Mouse (Mus musculus): ENCODE results near the gene Tmem106b.

Tmem106b gene

DNA sequence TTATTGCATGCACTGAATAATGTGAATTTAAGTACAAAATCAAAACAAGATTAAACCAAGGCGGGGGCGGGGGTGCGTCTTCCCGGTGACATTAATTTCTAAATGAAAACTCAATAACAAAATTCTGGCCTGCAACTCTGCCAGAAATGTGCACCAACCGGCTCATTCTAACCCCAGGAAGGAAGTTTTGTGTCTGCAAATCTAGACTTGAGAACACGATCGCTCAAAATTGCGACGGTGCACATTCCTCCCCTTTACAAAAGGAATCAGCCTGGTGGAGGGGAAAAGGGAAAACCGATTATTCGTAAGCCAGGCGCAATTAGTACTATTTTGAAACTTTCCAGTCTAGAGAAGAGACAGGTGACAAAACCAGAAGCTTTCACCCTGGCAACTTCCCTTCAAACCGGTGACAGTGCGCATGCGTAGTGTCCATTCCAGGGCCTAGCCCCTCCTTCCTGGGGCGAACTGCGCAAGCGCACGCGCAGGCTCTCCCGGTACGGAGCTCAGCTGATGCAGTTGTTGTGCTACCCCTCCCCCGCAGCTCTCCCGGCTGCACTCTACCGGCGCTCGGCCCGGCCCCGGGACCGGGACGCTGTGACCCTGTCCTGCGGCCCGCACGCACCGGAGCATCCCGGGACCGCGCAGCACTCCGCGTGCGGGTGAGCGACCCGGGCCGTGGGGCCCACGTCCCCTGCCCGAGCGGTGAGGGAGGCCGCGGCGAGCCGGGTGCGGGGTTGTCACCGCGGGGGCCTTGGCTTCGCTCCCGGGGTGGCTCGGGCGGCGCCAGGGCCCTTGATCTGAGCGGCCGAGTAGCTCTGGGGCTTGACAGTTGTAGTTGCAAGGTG, at the start of gene Tmem106b:
Gene Tmem106b (plus strand): TSS at position 458 of the 845 bp plus-strand sequence.
- peak; percentile 93 to 95 for DNase-seq (ENCODE audit: low spot score in 2 of 2)

GRCm38 (mm10) chr6:13021245-13022100, 48.1 kb upstream of the Tmem106b start:
- no peak for DNase-seq (ENCODE audit: low spot score in 2 of 2)

- no peak for DNase-seq (ENCODE audit: low spot score in 2 of 2)
These were observed 39.0 kb upstream of the Tmem106b start for GRCm38 (mm10) chr6:13030558-13030957.

DNA sequence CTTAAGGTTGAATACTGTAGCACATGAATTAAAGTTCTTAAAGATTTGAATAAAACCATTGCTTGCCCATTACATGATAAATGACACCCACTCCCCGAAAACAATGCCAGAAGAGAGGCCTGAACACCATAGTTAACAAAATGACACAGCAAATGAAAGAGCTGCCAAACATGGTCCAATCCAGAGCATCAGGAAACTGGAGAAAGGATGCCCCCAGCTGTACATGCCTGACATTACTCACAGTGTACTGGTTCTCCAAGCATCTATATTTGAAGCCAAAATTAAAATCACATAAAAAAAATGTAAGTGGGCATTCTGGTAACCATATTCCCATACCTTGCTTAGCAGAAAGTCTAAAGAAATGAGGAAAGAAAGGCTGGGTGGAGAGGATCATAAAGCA, 38.6 kb upstream of the Tmem106b start:
- DNase-seq (ENCODE audit: low spot score in 2 of 2) = no peak

- no peak for DNase-seq (ENCODE audit: low spot score in 2 of 2)
These were observed 17.0 kb upstream of the Tmem106b start for GRCm38 (mm10) chr6:13052408-13053200.

GRCm38 (mm10) chr6:13061276-13062039, 8.1 kb upstream of the Tmem106b start:
- no peak for DNase-seq (ENCODE audit: low spot score in 2 of 2)

DNA sequence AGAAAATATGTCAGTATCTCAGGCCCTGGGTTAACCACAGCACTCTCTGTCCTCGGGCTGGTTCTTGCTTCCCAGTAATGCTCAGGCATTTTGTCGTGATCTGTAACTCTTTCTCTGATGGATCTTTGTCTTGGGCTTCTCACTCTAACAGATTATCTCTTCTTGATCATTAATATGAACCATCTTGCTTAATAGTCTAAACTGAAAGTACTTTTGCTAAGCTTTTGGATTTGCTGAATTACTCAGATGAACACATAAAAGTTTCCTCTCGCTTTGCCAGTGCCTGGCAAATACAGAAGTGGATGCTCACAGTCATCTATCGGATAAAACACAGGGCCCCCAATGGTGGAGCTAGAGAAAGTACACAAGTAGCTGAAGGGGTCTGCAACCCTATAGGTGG, 7.5 kb upstream of the Tmem106b start:
- DNase-seq (ENCODE audit: low spot score in 2 of 2) = no peak

- no peak for DNase-seq (ENCODE audit: low spot score in 2 of 2)
These were observed 6.8 kb upstream of the Tmem106b start for GRCm38 (mm10) chr6:13062691-13063255.

DNA sequence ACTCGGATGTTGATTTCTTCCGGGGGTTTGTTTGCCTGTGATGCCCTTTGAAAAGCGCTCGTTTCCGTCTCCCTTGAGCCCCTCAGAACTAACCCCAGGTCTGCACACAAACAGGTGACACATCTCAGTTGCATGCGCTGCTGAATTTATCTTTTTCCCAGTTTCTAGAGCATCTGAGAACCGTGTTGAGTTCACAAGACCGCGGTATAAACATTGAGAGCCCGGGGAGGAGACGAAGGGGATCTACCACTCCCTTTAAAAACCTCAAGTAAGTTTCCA, 527 bp downstream of the Tmem106b start:
- DNase-seq (ENCODE audit: low spot score in 2 of 2) = no peak

- peak in 1 of 2 experiments; percentile 4 for DNase-seq (ENCODE audit: low spot score in 2 of 2)
These were observed 926 bp downstream of the Tmem106b start for GRCm38 (mm10) chr6:13070485-13070884.

- DNase-seq (ENCODE audit: low spot score in 2 of 2) = no peak
These were observed 3.5 kb downstream of the Tmem106b start for GRCm38 (mm10) chr6:13073036-13073435.

- DNase-seq (ENCODE audit: low spot score in 2 of 2) = no peak
These were observed 4.3 kb downstream of the Tmem106b start for GRCm38 (mm10) chr6:13073876-13074275.

DNA sequence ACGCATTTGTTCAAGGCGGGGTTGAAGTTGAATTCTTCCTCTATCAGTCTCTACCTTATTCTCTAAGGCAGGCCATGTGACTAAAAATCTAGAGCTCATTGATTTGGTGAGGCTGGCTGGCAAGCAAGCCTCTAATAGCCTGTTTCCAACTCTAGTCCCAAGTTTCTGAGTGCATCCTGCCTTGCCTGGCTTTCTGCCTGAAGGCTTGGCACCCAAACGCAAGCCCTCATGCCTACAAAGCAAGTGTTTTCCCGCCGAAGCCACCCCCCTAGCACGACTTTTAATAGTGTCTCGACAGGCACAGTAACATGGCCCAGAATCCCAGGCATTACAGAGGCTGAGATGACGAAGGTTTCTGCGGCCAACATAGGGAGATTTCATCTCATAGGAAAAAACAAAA, 13.3 kb downstream of the Tmem106b start:
- no peak for DNase-seq (ENCODE audit: low spot score in 2 of 2)

GRCm38 (mm10) chr6:13096656-13097435, 27.3 kb downstream of the Tmem106b start:
- no peak for DNase-seq (ENCODE audit: low spot score in 2 of 2)

DNA sequence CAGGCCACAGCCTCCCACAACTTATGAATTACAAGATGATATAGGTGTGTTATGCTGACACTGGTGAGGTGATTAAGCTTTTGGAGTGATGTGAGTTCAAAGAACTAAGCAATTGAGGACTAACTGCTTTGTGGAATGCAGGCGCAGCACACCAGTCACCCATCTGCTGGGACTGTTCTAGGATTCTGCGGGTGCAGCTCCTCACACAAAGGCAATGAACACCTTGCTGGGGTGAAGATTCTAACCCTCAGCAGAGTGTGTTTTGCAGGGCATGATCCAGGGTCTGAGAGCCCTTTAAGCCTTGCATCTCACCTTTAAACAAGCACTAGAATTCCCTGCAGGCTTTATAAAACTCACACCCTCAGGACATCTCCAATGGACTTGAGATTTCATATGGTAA, 30.6 kb downstream of the Tmem106b start:
- DNase-seq (ENCODE audit: low spot score in 2 of 2) = no peak

DNA sequence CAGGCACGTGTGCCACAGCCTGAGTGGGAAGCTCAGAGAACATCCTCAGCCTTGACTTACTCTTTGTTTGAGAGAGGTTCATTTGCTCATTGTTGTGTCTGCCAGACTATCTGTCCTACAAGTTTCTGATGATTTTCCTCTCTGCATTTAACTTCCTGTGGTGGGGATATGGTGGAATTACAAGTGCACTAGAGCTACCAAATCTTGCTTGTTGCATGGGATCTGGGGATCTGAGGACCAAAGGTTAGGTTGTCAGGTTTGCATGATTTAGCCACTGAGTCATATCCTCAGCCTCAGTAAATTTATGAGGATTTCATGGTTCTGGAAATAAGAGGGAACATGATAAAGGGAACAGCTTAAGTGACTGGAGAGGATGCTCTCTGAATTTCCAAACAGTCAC, 39.1 kb downstream of the Tmem106b start:
- DNase-seq (ENCODE audit: low spot score in 2 of 2) = no peak

GRCm38 (mm10) chr6:13137255-13137654, 67.7 kb downstream of the Tmem106b start:
- DNase-seq (ENCODE audit: low spot score in 2 of 2) = no peak
